In genomic region chr6:116643881-116644280, GRCm38 (mm10) we compare ENCODE assay signal across 29 mouse cellular contexts. TPM values are rescaled to one million over a fixed set of nuclear protein-coding genes. Genes with fewer than 3 reads are reported as not detected.
DNase-seq lines count a peak whose midpoint lies in the region; ATAC-seq and TF ChIP-seq lines count a peak whose summit lies in the region.
"Had no signal": no experiment of that assay in that cellular context is flagged by ENCODE, and none has a peak within 500 bp of the region (broad histone marks: within the 10 kb centered on the region; RNA-seq: fewer than 3 reads in every experiment).

No protein-coding gene starts in this region.

- no peak for ATAC-seq in lung, embryonic 15.5 days (ENCODE audit: borderline replicate concordance, extremely low read depth, low FRiP score, low TSS enrichment)
- no peak for ATAC-seq in heart, embryonic 14.5 days (ENCODE audit: insufficient number of reproducible peaks, insufficient read depth, low FRiP score, low read depth)
- peak; percentile 43 for ATAC-seq in stomach, postnatal 0 days (ENCODE audit: low FRiP score, low TSS enrichment)
- ATAC-seq: CD4-positive, CD25-positive, alpha-beta regulatory T cell, adult 4 months; forebrain, embryonic 14.5 days; midbrain, embryonic 16.5 days had no signal

- no peak overlapping the region for H3K9ac ChIP-seq in heart, adult 2 months (ENCODE audit: low read depth, low read length)
- H3K9ac ChIP-seq in lung, embryonic 15.5 days, result no peak overlapping the region
- no peak overlapping the region for H3K9ac ChIP-seq in heart, embryonic 14.5 days (ENCODE audit: low read length)
- no peak overlapping the region for H3K9ac ChIP-seq in stomach, postnatal 0 days (ENCODE audit: low read length)
- H3K9ac ChIP-seq: embryonic facial prominence, embryonic 15.5 days; hindbrain, embryonic 12.5 days; liver, embryonic 15.5 days; stomach, embryonic 15.5 days had no signal

- intact Hi-C loops in heart, adult 2 months (cut with DNase I), result loop anchor here (1.0 to 5.0 kb wide), 2 partner anchors 9 to 1412 kb away; no protein-coding TSS in a partner anchor
- intact Hi-C loops in heart, postnatal 25 days (cut with DNase I), result loop anchor here (1.0 to 10.0 kb wide), 2 partner anchors 9 to 1409 kb away; no protein-coding TSS in a partner anchor

- H3K4me1 ChIP-seq in heart, adult 2 months (ENCODE audit: control insufficient read depth, insufficient read depth, low read length), result peaks cover 29% of the 10 kb centered on the region
- H3K4me1 ChIP-seq in lung, embryonic 15.5 days, result no peaks in the 10 kb centered on the region
- H3K4me1 ChIP-seq in heart, embryonic 14.5 days (ENCODE audit: control insufficient read depth in 2 of 2, insufficient read depth in 2 of 2, low read length in 2 of 2), result peaks cover 15 to 34% of the 10 kb centered on the region in 2 experiments
- H3K4me1 ChIP-seq in stomach, postnatal 0 days (replicated peaks; ENCODE audit: control insufficient read depth, insufficient read depth), result 0 out of 2 replicates have a peak, but pooled peaks cover 2% of the 10 kb centered on the region
- H3K4me1 ChIP-seq: hindbrain, embryonic 12.5 days; stomach, embryonic 15.5 days had no signal

- peaks cover 5% of the 10 kb centered on the region for H3K36me3 ChIP-seq in heart, adult 2 months (ENCODE audit: control insufficient read depth, insufficient read depth, low read length)
- H3K36me3 ChIP-seq in lung, embryonic 15.5 days, result no peaks in the 10 kb centered on the region
- no peaks in the 10 kb centered on the region for H3K36me3 ChIP-seq in heart, embryonic 14.5 days (ENCODE audit: control insufficient read depth, insufficient read depth, low read length)
- H3K36me3 ChIP-seq in stomach, postnatal 0 days (ENCODE audit: control insufficient read depth, insufficient read depth, low read length), result no peaks in the 10 kb centered on the region
- H3K36me3 ChIP-seq: embryonic facial prominence, embryonic 15.5 days; limb, embryonic 10.5 days; liver, embryonic 15.5 days; stomach, embryonic 15.5 days had no signal

- peak in 1 of 2 experiments; percentile 23 for DNase-seq in heart, adult 2 months
- no peak for DNase-seq in heart, postnatal 25 days (ENCODE audit: low spot score)
- no peak for DNase-seq in lung, adult 18-20 months
- DNase-seq in stomach, postnatal 0 days (ENCODE audit: low spot score), result no peak
- no peak for DNase-seq in ovary, postnatal 10 days (ENCODE audit: low spot score)
- DNase-seq: adrenal gland, postnatal 25 days; cerebellum, adult 9-10 months; kidney, adult 18-20 months; liver; thymus, adult 2 months; thymus, postnatal 4 days had no signal

- H3K27me3 ChIP-seq in heart, adult 2 months (ENCODE audit: control insufficient read depth, insufficient read depth, low read length), result no peaks in the 10 kb centered on the region
- H3K27me3 ChIP-seq in lung, embryonic 15.5 days, result no peaks in the 10 kb centered on the region
- no peaks in the 10 kb centered on the region for H3K27me3 ChIP-seq in heart, embryonic 14.5 days (ENCODE audit: control insufficient read depth, insufficient read depth, low read length)
- H3K27me3 ChIP-seq in stomach, postnatal 0 days (ENCODE audit: control insufficient read depth, insufficient read depth, low read length), result no peaks in the 10 kb centered on the region
- H3K27me3 ChIP-seq: hindbrain, embryonic 12.5 days; liver, embryonic 15.5 days; stomach, embryonic 15.5 days had no signal

- TF ChIP-seq EP300 in heart, adult 2 months (IDR thresholded peaks at IDR 0.05; ENCODE audit: insufficient read depth, low read depth, low read length), result no peak
- TF ChIP-seq EP300 in stomach, postnatal 0 days (optimal IDR thresholded peaks at IDR 0.05), result no peak

- H3K9me3 ChIP-seq in lung, embryonic 15.5 days, result no peaks in the 10 kb centered on the region
- no peaks in the 10 kb centered on the region for H3K9me3 ChIP-seq in heart, embryonic 14.5 days (ENCODE audit: control insufficient read depth, low read length)
- no peaks in the 10 kb centered on the region for H3K9me3 ChIP-seq in stomach, postnatal 0 days (ENCODE audit: control insufficient read depth, low read length)
- H3K9me3 ChIP-seq: embryonic facial prominence, embryonic 15.5 days; hindbrain, embryonic 12.5 days; limb, embryonic 10.5 days; liver, embryonic 15.5 days; stomach, embryonic 15.5 days had no signal

- no peaks in the 10 kb centered on the region for H3K79me2 ChIP-seq in heart, adult 2 months (replicated peaks; ENCODE audit: control insufficient read depth, insufficient read depth, low read length)

- WGBS in heart, adult 2 months, result 27% methylated on average over 4 of the region's 4 CpGs
- WGBS in lung, embryonic 15.5 days, result 42% methylated on average over 4 of the region's 4 CpGs
- 43% methylated on average over 4 of the region's 4 CpGs for WGBS in heart, embryonic 14.5 days
- WGBS in stomach, postnatal 0 days, result 42% methylated on average over 4 of the region's 4 CpGs

- H3K4me2 ChIP-seq in lung, embryonic 15.5 days, result no peak overlapping the region
- H3K4me2 ChIP-seq in heart, embryonic 14.5 days (ENCODE audit: low read length), result no peak overlapping the region
- no peak overlapping the region for H3K4me2 ChIP-seq in stomach, postnatal 0 days (replicated peaks; ENCODE audit: low read depth)
- H3K4me2 ChIP-seq: embryonic facial prominence, embryonic 15.5 days; hindbrain, embryonic 12.5 days; liver, embryonic 15.5 days; stomach, embryonic 15.5 days had no signal

- peak overlapping the region; percentile 88 for H3K27ac ChIP-seq in heart, adult 2 months
- peak overlapping the region; percentile 8; the same call in 1 of the 2 replicates for H3K27ac ChIP-seq in lung, embryonic 15.5 days
- H3K27ac ChIP-seq in heart, embryonic 14.5 days (replicated peaks in 1 of 2; ENCODE audit: control insufficient read depth in 1 of 2, insufficient read depth in 1 of 2, low read depth in 2 of 2, low read length in 2 of 2), result peak overlapping the region; percentile 43 to 91
- H3K27ac ChIP-seq in stomach, postnatal 0 days (replicated peaks), result peak overlapping the region; percentile 63; the same call in 1 of the 2 replicates
- H3K27ac ChIP-seq: hindbrain, embryonic 12.5 days; limb, embryonic 10.5 days; liver, embryonic 15.5 days had no signal

- H3K4me3 ChIP-seq in heart, adult 2 months, result no peak overlapping the region
- no peak overlapping the region for H3K4me3 ChIP-seq in lung, embryonic 15.5 days
- no peak overlapping the region for H3K4me3 ChIP-seq in heart, embryonic 14.5 days (ENCODE audit: control insufficient read depth in 1 of 2, insufficient read depth in 1 of 2, low read depth in 1 of 2, low read length in 2 of 2)
- H3K4me3 ChIP-seq in stomach, postnatal 0 days (ENCODE audit: low read depth, low read length), result no peak overlapping the region
- H3K4me3 ChIP-seq: embryonic facial prominence, embryonic 15.5 days; hindbrain, embryonic 12.5 days; limb, embryonic 10.5 days; liver, embryonic 15.5 days; stomach, embryonic 15.5 days had no signal

- TF ChIP-seq CTCF in heart, adult 2 months (IDR thresholded peaks at IDR 0.05), result no peak
- TF ChIP-seq CTCF in stomach, postnatal 0 days (IDR thresholded peaks at IDR 0.05; ENCODE audit: low read depth), result no peak

- TF ChIP-seq POLR2A in heart, adult 2 months (IDR thresholded peaks at IDR 0.05; ENCODE audit: insufficient read depth, low read depth, low read length), result no peak

RNA-seq across cellular contexts. Expression of gene Depp1, which starts 6.5 kb away (rescaled TPM):
- total RNA-seq in heart, adult 2 months (2021), result 10 to 100 TPM; 53.5 to 86.1 TPM
- polyA plus RNA-seq in heart, adult 2 months (2012; rRNA removed), result 32.7 and 53.0 TPM in 2 replicates
- total RNA-seq in heart, postnatal 25 days (2021), result 10 to 100 TPM; 45.7 to 58.1 TPM
- polyA plus RNA-seq in lung, embryonic 15.5 days (2015; fragmentation: Nextera tagmentation; extraction: Ambion mirVana), result 33.2 and 38.0 TPM in 2 replicates
- 40.6 and 45.7 TPM in 2 replicates for polyA plus RNA-seq in heart, embryonic 14.5 days (2014; fragmentation: Nextera tagmentation; extraction: Ambion mirVana)
- polyA plus RNA-seq in stomach, postnatal 0 days (2015; fragmentation: Nextera tagmentation; extraction: Ambion mirVana), result 31.6 and 37.0 TPM in 2 replicates
- total RNA-seq: megakaryocyte-erythroid progenitor cell, adult 5-6 weeks had no signal
- polyA plus RNA-seq: CD4-positive, CD25-positive, alpha-beta regulatory T cell, adult 4 months had no signal

RNA-seq across cellular contexts. Expression of gene Zfp422, which starts 15.1 kb away (rescaled TPM):
- total RNA-seq in heart, adult 2 months (2021), result 10 to 100 TPM; 14.8 to 19.2 TPM
- polyA plus RNA-seq in heart, adult 2 months (2012; rRNA removed), result 13.1 and 27.8 TPM in 2 replicates
- total RNA-seq in heart, postnatal 25 days (2021), result 10 to 100 TPM; 19.0 to 20.8 TPM
- polyA plus RNA-seq in lung, embryonic 15.5 days (2015; fragmentation: Nextera tagmentation; extraction: Ambion mirVana), result 162 and 169 TPM in 2 replicates
- polyA plus RNA-seq in heart, embryonic 14.5 days (2014; fragmentation: Nextera tagmentation; extraction: Ambion mirVana), result 83.6 and 86.5 TPM in 2 replicates
- polyA plus RNA-seq in stomach, postnatal 0 days (2015; fragmentation: Nextera tagmentation; extraction: Ambion mirVana), result 52.4 and 54.4 TPM in 2 replicates

RNA-seq across cellular contexts. Expression of gene Rassf4, which starts 29.9 kb away (rescaled TPM):
- total RNA-seq in heart, adult 2 months (2021), result 1 to 10 TPM; 5.8 TPM
- polyA plus RNA-seq in heart, adult 2 months (2012; rRNA removed), result 6.4 and 8.9 TPM in 2 replicates
- 1 to 10 TPM; 5.8 to 8.2 TPM for total RNA-seq in heart, postnatal 25 days (2021)
- 6.0 TPM in 2 replicates for polyA plus RNA-seq in lung, embryonic 15.5 days (2015; fragmentation: Nextera tagmentation; extraction: Ambion mirVana)
- polyA plus RNA-seq in heart, embryonic 14.5 days (2014; fragmentation: Nextera tagmentation; extraction: Ambion mirVana), result 8.0 and 9.4 TPM in 2 replicates
- 4.1 and 5.6 TPM in 2 replicates for polyA plus RNA-seq in stomach, postnatal 0 days (2015; fragmentation: Nextera tagmentation; extraction: Ambion mirVana)

RNA-seq across cellular contexts. Expression of gene Olfr215, which starts 59.9 kb away (rescaled TPM):
- not detected for total RNA-seq in heart, adult 2 months (2021)
- polyA plus RNA-seq in heart, adult 2 months (2012; rRNA removed), result not detected in 2 replicates
- not detected for total RNA-seq in heart, postnatal 25 days (2021)
- not detected in 2 replicates for polyA plus RNA-seq in lung, embryonic 15.5 days (2015; fragmentation: Nextera tagmentation; extraction: Ambion mirVana)
- not detected in 2 replicates for polyA plus RNA-seq in heart, embryonic 14.5 days (2014; fragmentation: Nextera tagmentation; extraction: Ambion mirVana)
- not detected in 2 replicates for polyA plus RNA-seq in stomach, postnatal 0 days (2015; fragmentation: Nextera tagmentation; extraction: Ambion mirVana)
- total RNA-seq: adrenal gland, postnatal 25 days; gastrocnemius, adult 8-10 months; heart, adult 18-20 months; layer of hippocampus, adult 18-20 months; layer of hippocampus, postnatal 14 days; megakaryocyte-erythroid progenitor cell, adult 5-6 weeks had no signal
- polyA plus RNA-seq: brain, embryonic 14.5 days; CD4-positive, CD25-positive, alpha-beta regulatory T cell, adult 4 months; embryonic facial prominence, embryonic 15.5 days; forebrain, embryonic 14.5 days; frontal cortex, adult 2 months; hindbrain, embryonic 12.5 days; limb, embryonic 10.5 days; liver, embryonic 15.5 days; midbrain, embryonic 16.5 days; neural tube, embryonic 14.5 days; stomach, embryonic 15.5 days; thymus, adult 2 months had no signal

Comparison
In these comparisons a context has a peak if more than half of its experiments do, and no peak if none do; other contexts are left out.
1. H3K27ac ChIP-seq: peak in every context shown above with its lines; median percentile 88 in heart, adult 2 months; 67 in heart, embryonic 14.5 days; 63 in stomach, postnatal 0 days; 8 in lung, embryonic 15.5 days.